Mouse (Mus musculus) right cerebral cortex, postnatal 4 days (tissue): ENCODE data around the gene Cd300e.
A peak's percentile ranks its signal among the peaks of the same experiment; 100 is the strongest.
"Not testable (repeated sequence)": the region's sequence is repeated elsewhere in the genome, so short reads cannot be mapped to it uniquely, and the experiment has no call there.

ENCODE experiments used
- DNase-seq: peaks from one replicate; pipeline ENCODE4 v3.0.0-alpha.2; 2022

The Cd300e gene

GRCm38 (mm10) chr11:115081373-115081772, 19.4 kb upstream of the Cd300e start:
- no peak for DNase-seq

- DNase-seq = peak; percentile 35
Observed at GRCm38 (mm10) chr11:115080886-115081285, 18.9 kb upstream of the Cd300e start.

GRCm38 (mm10) chr11:115078680-115079079, 16.7 kb upstream of the Cd300e start:
- no peak for DNase-seq

- no peak for DNase-seq
Observed at GRCm38 (mm10) chr11:115077436-115077835, 15.5 kb upstream of the Cd300e start.

- no peak for DNase-seq
Observed at GRCm38 (mm10) chr11:115075859-115076258, 13.9 kb upstream of the Cd300e start.

- no peak for DNase-seq
Observed at GRCm38 (mm10) chr11:115075407-115075806, 13.4 kb upstream of the Cd300e start.

- no peak for DNase-seq
Observed at GRCm38 (mm10) chr11:115073002-115073401, 11.0 kb upstream of the Cd300e start.

GRCm38 (mm10) chr11:115071631-115072294, 9.8 kb upstream of the Cd300e start:
- no peak for DNase-seq

- no peak for DNase-seq
Observed at GRCm38 (mm10) chr11:115071015-115071551, 9.1 kb upstream of the Cd300e start.

- DNase-seq = no peak
Observed at GRCm38 (mm10) chr11:115066768-115067167, 4.8 kb upstream of the Cd300e start.

- DNase-seq = no peak
Observed at GRCm38 (mm10) chr11:115059797-115060196, 2.2 kb downstream of the Cd300e start.

- no peak for DNase-seq
Observed at GRCm38 (mm10) chr11:115058701-115059100, 3.3 kb downstream of the Cd300e start.

GRCm38 (mm10) chr11:115054537-115054936, 7.4 kb downstream of the Cd300e start:
- no peak for DNase-seq

GRCm38 (mm10) chr11:115052991-115053390, 9.0 kb downstream of the Cd300e start:
- DNase-seq = no peak

- no peak for DNase-seq
Observed at GRCm38 (mm10) chr11:115052206-115052605, 9.8 kb downstream of the Cd300e start.

GRCm38 (mm10) chr11:115049282-115049895, 12.6 kb downstream of the Cd300e start:
- DNase-seq = no peak

GRCm38 (mm10) chr11:115048259-115048658, 13.7 kb downstream of the Cd300e start, which contains the start of gene Cd300ld3:
Gene Cd300ld3 (minus strand): TSS chr11:115048409.
- DNase-seq = no peak

- DNase-seq = not testable (repeated sequence)
Observed at GRCm38 (mm10) chr11:115037669-115038068, 24.3 kb downstream of the Cd300e start, which contains the start of gene Cd300ld5. Gene Cd300ld5 (minus strand): TSS chr11:115037769.

GRCm38 (mm10) chr11:115026912-115027311, 35.1 kb downstream of the Cd300e start, which contains the start of gene Cd300ld4:
Gene Cd300ld4 (minus strand): TSS chr11:115027012.
- DNase-seq = not testable (repeated sequence)

GRCm38 (mm10) chr11:115016093-115016492, 45.9 kb downstream of the Cd300e start, which contains the start of gene Cd300ld2:
Gene Cd300ld2 (minus strand): TSS chr11:115016193.
- not testable (repeated sequence) for DNase-seq

- DNase-seq = no peak
Observed at GRCm38 (mm10) chr11:115004070-115004469, 57.9 kb downstream of the Cd300e start.
